Mouse (Mus musculus): Measurements from ENCODE around the gene Slc12a5. TPM values are rescaled to one million over a fixed set of nuclear protein-coding genes. Genes with fewer than 3 reads are reported as not detected.

The Slc12a5 gene
- 0.63 and 1.4 TPM in 2 replicates for total RNA-seq (2014; fragmentation: Nextera tagmentation)
- total RNA-seq (2017), result 0.46 and 0.82 TPM in 2 replicates
- polyA plus RNA-seq (2012), result 0.39 and 0.72 TPM in 2 replicates

- DNase-seq (ENCODE audit: low spot score), result peak; percentile 52
- Histone ChIP-seq H3K36me3 (replicated peaks) (no peaks in the 10 kb centered on the region), H3K27me3 (ENCODE audit: insufficient read depth, low read length) (no peaks in the 10 kb centered on the region), H3K4me3 (ENCODE audit: low read depth, low read length) (peak within 1 kb of the TSS; percentile 70), H3K4me1 (ENCODE audit: insufficient read depth, low read depth, low read length) (peaks cover 13% of the 10 kb centered on the region), H3K9me3 (replicated peaks) (no peaks in the 10 kb centered on the region)
- TF ChIP-seq GATA1 (IDR thresholded peaks at IDR 0.05; ENCODE audit: borderline replicate concordance, low read length) (no peak), CTCF (IDR thresholded peaks at IDR 0.05; ENCODE audit: low read depth, low read length) (no peak), POLR2AphosphoS5 (IDR thresholded peaks at IDR 0.05; ENCODE audit: insufficient replicate concordance, low read depth, low read length) (no peak), GATA2 (IDR thresholded peaks at IDR 0.05; ENCODE audit: borderline replicate concordance, low read depth, low read length) (no peak), TAL1 (conservative IDR thresholded peaks at IDR 0.05; ENCODE audit: low read depth, low read length) (no peak)
- ATAC-seq (ENCODE audit: extremely low read depth, insufficient number of reproducible peaks, low FRiP score, poor library complexity, severe bottlenecking), result peak; percentile 28
Observed at GRCm38 (mm10) chr2:164960716-164961441, at the start of gene Slc12a5. TSS of gene Slc12a5 (plus strand) at chr2:164960802.

GRCm38 (mm10) chr2:164911086-164912048 lies 49.2 kb upstream of the Slc12a5 start, which contains the start of gene Zfp335:
TSS of gene Zfp335 (minus strand) at chr2:164911757.
- H3K36me3 ChIP-seq (replicated peaks), result peaks cover 60% of the 10 kb centered on the region
- peaks cover 7% of the 10 kb centered on the region for H3K9me3 ChIP-seq (replicated peaks)
- ATAC-seq (ENCODE audit: extremely low read depth, insufficient number of reproducible peaks, low FRiP score, poor library complexity, severe bottlenecking), result peak; percentile 64
- peaks cover 65% of the 10 kb centered on the region for H3K4me1 ChIP-seq (ENCODE audit: insufficient read depth, low read depth, low read length)
- peak within 1 kb of the TSS; percentile 92 for H3K4me3 ChIP-seq (ENCODE audit: low read depth, low read length)
- DNase-seq (ENCODE audit: low spot score), result peak; percentile 92
- TF ChIP-seq CTCF (IDR thresholded peaks at IDR 0.05; ENCODE audit: low read depth, low read length) (no peak), POLR2AphosphoS5 (IDR thresholded peaks at IDR 0.05; ENCODE audit: insufficient replicate concordance, low read depth, low read length) (no peak), TAL1 (conservative IDR thresholded peaks at IDR 0.05; ENCODE audit: low read depth, low read length) (no peak), GATA1 (IDR thresholded peaks at IDR 0.05; ENCODE audit: borderline replicate concordance, low read length) (no peak), GATA2 (IDR thresholded peaks at IDR 0.05; ENCODE audit: borderline replicate concordance, low read depth, low read length) (no peak)
- H3K27me3 ChIP-seq (ENCODE audit: insufficient read depth, low read length), result no peaks in the 10 kb centered on the region

GRCm38 (mm10) chr2:164912151-164912550 lies 48.5 kb upstream of the Slc12a5 start:
- ATAC-seq (ENCODE audit: extremely low read depth, insufficient number of reproducible peaks, low FRiP score, poor library complexity, severe bottlenecking) (0 out of 2 replicates have a peak, but pooled peaks have one; percentile 10), DNase-seq (ENCODE audit: low spot score) (no peak)
- peaks cover 72% of the 10 kb centered on the region for H3K4me1 ChIP-seq (ENCODE audit: insufficient read depth, low read depth, low read length)
- H3K36me3 ChIP-seq (replicated peaks), result peaks cover 53% of the 10 kb centered on the region
- peak overlapping the region; percentile 92 for H3K4me3 ChIP-seq (ENCODE audit: low read depth, low read length)
- TF ChIP-seq GATA2 (IDR thresholded peaks at IDR 0.05; ENCODE audit: borderline replicate concordance, low read depth, low read length) (no peak), TAL1 (conservative IDR thresholded peaks at IDR 0.05; ENCODE audit: low read depth, low read length) (no peak), POLR2AphosphoS5 (IDR thresholded peaks at IDR 0.05; ENCODE audit: insufficient replicate concordance, low read depth, low read length) (no peak), CTCF (IDR thresholded peaks at IDR 0.05; ENCODE audit: low read depth, low read length) (no peak), GATA1 (IDR thresholded peaks at IDR 0.05; ENCODE audit: borderline replicate concordance, low read length) (no peak)
- H3K27me3 ChIP-seq (ENCODE audit: insufficient read depth, low read length), result no peaks in the 10 kb centered on the region
- peaks cover 5% of the 10 kb centered on the region for H3K9me3 ChIP-seq (replicated peaks)

- H3K36me3 ChIP-seq (replicated peaks), result peaks cover 45% of the 10 kb centered on the region
- peaks cover 75% of the 10 kb centered on the region for H3K4me1 ChIP-seq (ENCODE audit: insufficient read depth, low read depth, low read length)
- ATAC-seq (ENCODE audit: extremely low read depth, insufficient number of reproducible peaks, low FRiP score, poor library complexity, severe bottlenecking), result no peak
- no peak for DNase-seq (ENCODE audit: low spot score)
- no peaks in the 10 kb centered on the region for H3K9me3 ChIP-seq (replicated peaks)
- TF ChIP-seq GATA2 (IDR thresholded peaks at IDR 0.05; ENCODE audit: borderline replicate concordance, low read depth, low read length), result no peak
- no peak for TF ChIP-seq CTCF (IDR thresholded peaks at IDR 0.05; ENCODE audit: low read depth, low read length)
- TF ChIP-seq GATA1 (IDR thresholded peaks at IDR 0.05; ENCODE audit: borderline replicate concordance, low read length), result no peak
- no peaks in the 10 kb centered on the region for H3K27me3 ChIP-seq (ENCODE audit: insufficient read depth, low read length)
- no peak overlapping the region; the same call in 1 of the 2 replicates for H3K4me3 ChIP-seq (ENCODE audit: low read depth, low read length)
Observed at GRCm38 (mm10) chr2:164912749-164913427, 47.7 kb upstream of the Slc12a5 start.

GRCm38 (mm10) chr2:164913428-164913786 lies 47.2 kb upstream of the Slc12a5 start:
- no peak overlapping the region; the same call in 1 of the 2 replicates for H3K4me3 ChIP-seq (ENCODE audit: low read depth, low read length)
- peak; percentile 12; the same call in 1 of the 2 replicates for ATAC-seq (ENCODE audit: extremely low read depth, insufficient number of reproducible peaks, low FRiP score, poor library complexity, severe bottlenecking)

More at GRCm38 (mm10) chr2:164913428-164913786, 47.2 kb upstream of the Slc12a5 start:
- Histone ChIP-seq H3K27me3 (ENCODE audit: insufficient read depth, low read length) (no peaks in the 10 kb centered on the region), H3K36me3 (replicated peaks) (peaks cover 45% of the 10 kb centered on the region), H3K9me3 (replicated peaks) (no peaks in the 10 kb centered on the region), H3K4me1 (ENCODE audit: insufficient read depth, low read depth, low read length) (peaks cover 80% of the 10 kb centered on the region)
- DNase-seq (ENCODE audit: low spot score), result peak; percentile 39
- TF ChIP-seq TAL1 (conservative IDR thresholded peaks at IDR 0.05; ENCODE audit: low read depth, low read length) (no peak), POLR2AphosphoS5 (IDR thresholded peaks at IDR 0.05; ENCODE audit: insufficient replicate concordance, low read depth, low read length) (no peak), GATA2 (IDR thresholded peaks at IDR 0.05; ENCODE audit: borderline replicate concordance, low read depth, low read length) (no peak), GATA1 (IDR thresholded peaks at IDR 0.05; ENCODE audit: borderline replicate concordance, low read length) (no peak), CTCF (IDR thresholded peaks at IDR 0.05; ENCODE audit: low read depth, low read length) (no peak)

Measured in G1E (cell line).